Mouse (Mus musculus): ENCODE data around the gene Tm9sf1. TPM values are rescaled to one million over a fixed set of nuclear protein-coding genes. Genes with fewer than 3 reads are reported as not detected.

Tm9sf1 gene
- polyA plus RNA-seq (2016; fragmentation: Nextera tagmentation; extraction: Ambion mirVana) = 80.6 and 92.0 TPM in 2 replicates

DNA sequence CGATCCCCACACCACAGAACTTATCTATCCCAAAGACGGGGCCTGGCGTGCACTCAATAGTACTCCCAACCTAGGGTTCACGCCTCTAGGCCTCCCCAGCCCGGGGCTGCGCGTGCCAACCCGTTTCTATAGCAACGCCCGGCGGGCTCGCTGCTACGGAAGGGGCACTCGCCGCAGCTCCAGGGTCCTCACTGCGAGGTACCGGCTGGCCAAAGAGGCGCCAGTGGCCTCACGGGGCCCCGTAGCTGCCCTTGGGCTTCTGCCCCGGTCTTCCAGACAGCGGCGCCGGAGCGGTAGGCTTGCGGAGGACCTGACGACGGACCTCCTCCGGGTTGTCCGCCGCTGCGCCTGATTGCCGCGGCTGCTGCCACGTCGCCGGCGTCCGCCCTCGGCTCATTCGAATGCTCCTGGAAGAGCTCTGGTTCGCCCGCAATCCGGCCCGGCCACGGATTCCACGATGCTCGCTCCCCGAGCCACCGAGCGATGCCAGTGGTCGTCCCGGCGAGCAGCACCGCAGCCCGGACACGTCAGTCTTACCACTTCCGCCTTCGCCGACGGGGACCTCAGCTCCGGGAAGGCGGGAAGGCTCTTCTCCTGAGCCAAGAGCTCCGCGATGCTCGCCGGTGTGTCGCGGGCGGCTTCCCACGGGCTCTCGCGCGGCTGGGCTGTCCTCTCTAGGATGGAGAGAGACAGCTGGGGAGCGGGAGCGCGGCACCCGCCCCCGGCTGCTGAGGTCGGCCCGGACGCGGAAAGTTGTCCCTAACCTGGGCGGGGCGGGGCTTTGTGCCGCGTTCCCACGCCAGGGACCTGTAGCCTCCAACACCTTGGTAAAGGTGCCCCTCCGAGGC, at the start of gene Tm9sf1:
TSS of gene Tm9sf1 (minus strand) at position 747 of the 848 bp plus-strand sequence.
- DNase-seq (ENCODE audit: low spot score) = peak; percentile 90
- peak within 1 kb of the TSS; percentile 98 for H3K27ac ChIP-seq
- H3K9me3 ChIP-seq (replicated peaks) = no peaks in the 10 kb centered on the region
- H3K27me3 ChIP-seq (ENCODE audit: low read depth, poor library complexity, severe bottlenecking) = no peaks in the 10 kb centered on the region
- peaks cover 60% of the 10 kb centered on the region for H3K36me3 ChIP-seq
- peaks cover 27% of the 10 kb centered on the region for H3K4me1 ChIP-seq
- under 1% methylated on average over 89 of the region's 89 CpGs for WGBS
- peak within 1 kb of the TSS; percentile 98 for H3K4me3 ChIP-seq

DNA sequence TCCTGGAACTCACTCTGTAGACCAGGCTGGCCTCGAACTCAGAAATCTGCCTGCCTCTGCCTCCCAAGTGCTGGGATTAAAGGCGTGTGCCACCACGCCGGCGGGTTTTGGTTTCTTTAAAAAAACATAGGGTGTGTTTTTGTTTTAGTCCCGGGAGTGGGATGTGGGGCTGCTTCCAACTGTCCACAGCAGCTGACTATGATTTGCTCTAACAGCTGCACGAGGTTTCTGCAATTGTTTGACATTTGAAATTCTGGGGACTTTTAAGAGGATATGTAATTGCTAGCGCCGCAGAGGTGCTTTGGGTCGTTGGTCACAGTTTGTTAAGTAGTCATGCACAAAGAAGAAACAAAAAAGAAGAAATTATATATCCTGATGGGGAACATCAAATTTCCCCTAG, 45.8 kb upstream of the Tm9sf1 start:
- WGBS = 84% methylated on average over 10 of the region's 10 CpGs
- no peaks in the 10 kb centered on the region for H3K27me3 ChIP-seq (ENCODE audit: low read depth, poor library complexity, severe bottlenecking)
- DNase-seq (ENCODE audit: low spot score) = no peak
- H3K4me1 ChIP-seq = no peaks in the 10 kb centered on the region
- no peaks in the 10 kb centered on the region for H3K36me3 ChIP-seq
- H3K4me3 ChIP-seq = no peak overlapping the region
- H3K27ac ChIP-seq = no peak overlapping the region
- no peaks in the 10 kb centered on the region for H3K9me3 ChIP-seq (replicated peaks)

DNA sequence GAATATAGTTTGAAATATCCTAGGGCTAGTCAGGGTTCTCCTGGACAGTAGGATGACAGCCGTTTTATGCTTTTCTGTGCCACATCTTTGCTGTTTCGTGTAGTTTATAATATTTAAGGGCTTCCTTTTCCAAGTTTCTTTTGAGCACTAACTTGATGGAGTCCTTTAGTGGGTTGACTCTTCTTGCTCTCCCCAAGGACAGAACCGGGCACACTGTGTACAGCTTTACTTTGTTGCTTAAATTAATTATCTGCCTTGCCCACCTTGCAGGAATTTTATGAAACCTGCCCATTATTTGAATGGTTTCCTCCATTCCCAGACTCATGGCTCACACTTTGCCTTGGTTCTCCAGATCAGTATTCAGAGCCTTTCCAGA, 38.5 kb upstream of the Tm9sf1 start:
- 21% methylated on average over 3 of the region's 3 CpGs for WGBS
- Histone ChIP-seq H3K27ac (peak overlapping the region; percentile 90), H3K36me3 (peaks cover 35% of the 10 kb centered on the region), H3K4me1 (peaks cover 14% of the 10 kb centered on the region), H3K27me3 (ENCODE audit: low read depth, poor library complexity, severe bottlenecking) (no peaks in the 10 kb centered on the region), H3K4me3 (peak overlapping the region; percentile 90), H3K9me3 (replicated peaks) (no peaks in the 10 kb centered on the region)
- DNase-seq (ENCODE audit: low spot score) = no peak

DNA sequence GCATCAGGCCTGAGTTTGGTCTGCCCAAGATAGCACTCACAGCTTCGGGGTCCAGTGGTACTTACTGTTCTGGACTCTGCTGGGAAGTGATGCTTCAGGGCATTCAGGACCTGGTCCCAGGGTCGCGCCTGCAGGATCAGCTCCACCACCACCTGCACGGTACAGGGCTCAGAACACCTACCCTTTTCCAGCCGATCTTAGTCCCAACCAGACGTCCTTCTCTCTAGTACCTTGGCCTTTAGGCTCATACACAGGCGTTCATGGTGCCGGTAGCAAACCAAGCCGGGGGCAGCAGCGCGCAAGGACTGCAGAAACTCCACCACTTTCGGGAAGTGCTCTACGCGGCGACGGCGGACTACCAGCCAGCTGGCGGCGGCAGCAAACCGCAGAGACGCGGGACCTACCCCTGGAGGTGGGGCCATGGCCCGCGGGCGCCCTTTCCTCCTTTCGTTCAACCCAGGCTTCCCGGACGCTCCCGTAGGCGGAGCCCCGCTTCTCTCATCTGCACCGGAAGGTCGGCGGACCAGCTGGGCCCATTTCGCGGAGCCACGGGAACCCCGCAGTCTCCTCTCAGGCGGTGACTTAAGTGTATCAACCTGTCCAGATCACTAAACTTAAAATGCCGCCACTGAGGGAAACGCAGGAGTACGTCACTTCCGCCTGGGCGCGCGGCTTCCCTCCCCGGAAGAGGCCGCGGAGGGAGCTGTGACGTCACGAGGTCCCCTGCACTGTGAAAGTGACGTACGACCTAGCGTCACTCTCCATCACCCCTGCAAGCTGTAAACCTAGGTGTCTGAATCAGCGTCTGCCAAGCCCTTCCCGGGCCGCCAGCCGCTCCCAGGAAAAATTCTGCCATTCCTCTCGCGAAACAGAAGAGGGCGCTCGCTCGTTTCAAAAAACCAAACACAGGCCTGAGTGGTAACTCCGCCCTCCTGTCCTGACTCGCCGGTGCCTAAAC, 37.8 kb upstream of the Tm9sf1 start, which contains the start of gene Tinf2:
TSS of gene Tinf2 (minus strand) at position 661 of the 958 bp plus-strand sequence.
- Histone ChIP-seq H3K4me3 (peak within 1 kb of the TSS; percentile 90), H3K27me3 (ENCODE audit: low read depth, poor library complexity, severe bottlenecking) (no peaks in the 10 kb centered on the region), H3K9me3 (replicated peaks) (no peaks in the 10 kb centered on the region), H3K36me3 (peaks cover 42% of the 10 kb centered on the region), H3K27ac (peak within 1 kb of the TSS; percentile 90), H3K4me1 (peaks cover 14% of the 10 kb centered on the region)
- WGBS = under 1% methylated on average over 66 of the region's 66 CpGs
- DNase-seq (ENCODE audit: low spot score) = peak; percentile 98

- Histone ChIP-seq H3K9me3 (replicated peaks) (no peaks in the 10 kb centered on the region), H3K4me3 (no peak overlapping the region), H3K4me1 (peaks cover 19% of the 10 kb centered on the region), H3K27me3 (ENCODE audit: low read depth, poor library complexity, severe bottlenecking) (no peaks in the 10 kb centered on the region), H3K27ac (no peak overlapping the region), H3K36me3 (peaks cover 60% of the 10 kb centered on the region)
- WGBS = 88% methylated on average over 4 of the region's 4 CpGs
- no peak for DNase-seq (ENCODE audit: low spot score)
Measured at GRCm38 (mm10) chr14:55677615-55678014, 34.0 kb upstream of the Tm9sf1 start.

GRCm38 (mm10) chr14:55672741-55673060, 29.1 kb upstream of the Tm9sf1 start:
- no peaks in the 10 kb centered on the region for H3K27me3 ChIP-seq (ENCODE audit: low read depth, poor library complexity, severe bottlenecking)
- peak overlapping the region; percentile 87 for H3K4me3 ChIP-seq
- DNase-seq (ENCODE audit: low spot score) = no peak
- peak overlapping the region; percentile 94 for H3K27ac ChIP-seq
- peaks cover 23% of the 10 kb centered on the region for H3K4me1 ChIP-seq
- H3K9me3 ChIP-seq (replicated peaks) = no peaks in the 10 kb centered on the region
- WGBS = 81% methylated on average over 7 of the region's 7 CpGs
- H3K36me3 ChIP-seq = peaks cover 53% of the 10 kb centered on the region

DNA sequence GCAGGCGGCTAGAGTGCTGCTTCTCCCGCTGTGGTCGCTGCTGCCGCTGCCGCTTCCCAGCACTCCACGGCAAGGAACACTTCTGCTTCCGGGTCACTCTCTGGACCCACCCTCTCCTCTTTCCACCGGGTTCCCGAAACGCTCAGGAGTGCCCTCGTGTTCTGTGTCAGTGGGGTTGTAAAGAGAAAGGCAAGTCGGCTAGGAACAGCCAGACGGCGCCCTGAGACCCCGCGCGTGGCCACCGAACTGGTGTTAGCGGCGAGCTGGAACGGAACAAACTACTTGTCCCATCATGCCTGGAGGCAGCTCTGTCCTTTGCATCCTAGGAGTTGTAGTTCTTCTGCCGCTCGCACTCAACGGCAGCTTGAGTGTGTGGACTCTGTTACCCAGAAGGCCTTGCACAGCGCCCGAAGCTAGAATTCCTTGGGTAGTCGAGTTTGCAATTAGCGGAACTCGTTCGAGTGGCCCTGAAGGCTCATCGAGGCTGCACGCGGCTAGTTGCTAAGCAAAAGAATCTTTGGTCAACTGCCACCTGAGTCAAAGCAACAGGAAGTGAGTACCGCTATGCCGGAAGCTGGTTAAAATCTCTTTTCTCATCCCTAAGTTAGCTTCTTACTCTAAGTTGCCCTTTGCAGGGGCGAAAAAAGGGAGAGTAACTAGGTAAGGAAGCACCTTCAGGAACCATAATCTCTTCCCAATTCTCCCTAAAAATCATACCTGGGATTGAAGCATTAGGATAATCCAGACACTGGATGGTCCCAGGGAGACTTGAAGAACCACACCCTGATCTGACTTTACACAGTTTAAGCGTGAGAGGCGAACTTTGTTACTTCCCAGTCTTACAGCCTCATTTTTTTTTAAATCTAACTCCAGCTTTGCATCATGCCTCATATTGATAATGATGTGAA, 28.5 kb upstream of the Tm9sf1 start, which contains the start of the genes Gmpr2 and Nedd8:
TSS of gene Gmpr2 (plus strand) at position 109 of the 908 bp plus-strand sequence.
TSS of gene Nedd8 (minus strand) at position 292 of the 908 bp plus-strand sequence.
- 1% methylated on average over 38 of the region's 38 CpGs for WGBS
- no peaks in the 10 kb centered on the region for H3K27me3 ChIP-seq (ENCODE audit: low read depth, poor library complexity, severe bottlenecking)
- DNase-seq (ENCODE audit: low spot score) = peak; percentile 89
- peak within 1 kb of the TSS; percentile 94 for H3K27ac ChIP-seq
- peaks cover 47% of the 10 kb centered on the region for H3K36me3 ChIP-seq
- H3K9me3 ChIP-seq (replicated peaks) = no peaks in the 10 kb centered on the region
- H3K4me1 ChIP-seq = peaks cover 23% of the 10 kb centered on the region
- peak within 1 kb of the TSS; percentile 87 for H3K4me3 ChIP-seq

DNA sequence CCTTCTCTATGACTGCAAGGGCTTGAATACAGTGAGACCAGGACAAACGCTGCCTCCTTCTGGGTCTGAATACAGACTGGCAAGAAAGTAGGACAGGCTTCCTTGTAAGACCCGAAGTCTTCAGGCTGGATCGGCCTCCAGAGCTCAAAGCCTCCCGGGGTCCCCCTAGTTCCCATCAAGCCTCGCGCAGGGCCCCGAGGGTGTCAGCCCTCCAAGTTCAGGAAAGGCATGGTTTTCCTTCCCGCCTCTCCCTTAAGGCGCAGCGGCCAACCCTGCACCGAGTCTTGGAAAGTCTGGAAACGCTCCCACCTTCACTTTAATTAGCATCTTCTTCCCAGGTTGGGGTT, 27.9 kb upstream of the Tm9sf1 start:
- DNase-seq (ENCODE audit: low spot score) = no peak
- peak overlapping the region; percentile 94 for H3K27ac ChIP-seq
- 1% methylated on average over 12 of the region's 12 CpGs for WGBS
- no peaks in the 10 kb centered on the region for H3K9me3 ChIP-seq (replicated peaks)
- H3K4me3 ChIP-seq = peak overlapping the region; percentile 87
- peaks cover 46% of the 10 kb centered on the region for H3K36me3 ChIP-seq
- no peaks in the 10 kb centered on the region for H3K27me3 ChIP-seq (ENCODE audit: low read depth, poor library complexity, severe bottlenecking)
- peaks cover 23% of the 10 kb centered on the region for H3K4me1 ChIP-seq

- DNase-seq (ENCODE audit: low spot score) = no peak
- Histone ChIP-seq H3K36me3 (peaks cover 53% of the 10 kb centered on the region), H3K4me1 (0 out of 2 replicates have a peak, but pooled peaks cover 10% of the 10 kb centered on the region), H3K4me3 (peak overlapping the region; percentile 77), H3K9me3 (replicated peaks) (no peaks in the 10 kb centered on the region), H3K27me3 (ENCODE audit: low read depth, poor library complexity, severe bottlenecking) (no peaks in the 10 kb centered on the region), H3K27ac (0 out of 2 replicates have a peak overlapping the region, but pooled peaks have one; percentile 87)
- WGBS = 48% methylated on average over 2 of the region's 2 CpGs
Measured at GRCm38 (mm10) chr14:55660636-55661035, 17.0 kb upstream of the Tm9sf1 start.

GRCm38 (mm10) chr14:55659960-55660573, 16.5 kb upstream of the Tm9sf1 start, which contains the start of gene Mdp1:
Gene Mdp1 (minus strand): TSS chr14:55660508.
- Histone ChIP-seq H3K4me3 (peak within 1 kb of the TSS; percentile 77), H3K27me3 (ENCODE audit: low read depth, poor library complexity, severe bottlenecking) (no peaks in the 10 kb centered on the region), H3K36me3 (peaks cover 50% of the 10 kb centered on the region), H3K27ac (peak within 1 kb of the TSS; percentile 87), H3K9me3 (replicated peaks) (no peaks in the 10 kb centered on the region), H3K4me1 (0 out of 2 replicates have a peak, but pooled peaks cover 10% of the 10 kb centered on the region)
- under 1% methylated on average over 39 of the region's 39 CpGs for WGBS
- DNase-seq (ENCODE audit: low spot score) = peak; percentile 79

DNA sequence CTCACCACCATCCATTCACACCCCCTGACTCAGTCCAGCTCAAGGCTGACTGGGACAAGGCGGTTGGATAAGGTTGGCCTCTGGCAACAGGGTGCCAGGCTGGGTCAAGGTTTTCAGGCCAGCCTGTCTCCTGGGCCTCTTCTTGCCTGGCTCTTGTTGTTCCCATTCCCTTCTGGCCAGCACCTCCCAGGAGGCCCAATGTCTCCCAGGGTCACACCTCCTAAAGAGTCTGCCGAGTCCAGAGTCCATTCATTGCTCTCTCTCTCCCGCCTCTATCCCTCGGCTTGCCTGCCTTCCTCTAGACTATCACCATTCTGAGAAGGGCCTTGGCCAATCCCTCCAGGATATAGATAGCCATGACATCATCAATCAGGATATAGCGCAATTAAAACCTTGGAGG, 14.4 kb upstream of the Tm9sf1 start:
- Histone ChIP-seq H3K4me1 (0 out of 2 replicates have a peak, but pooled peaks cover 10% of the 10 kb centered on the region), H3K4me3 (no peak overlapping the region), H3K36me3 (peaks cover 39% of the 10 kb centered on the region), H3K9me3 (replicated peaks) (no peaks in the 10 kb centered on the region), H3K27ac (no peak overlapping the region), H3K27me3 (ENCODE audit: low read depth, poor library complexity, severe bottlenecking) (no peaks in the 10 kb centered on the region)
- WGBS = 92% methylated on average over 5 of the region's 5 CpGs
- DNase-seq (ENCODE audit: low spot score) = no peak
